Mouse (Mus musculus) testis, adult 2 months (tissue): ENCODE measurements at regions not wholly inside any gene's neighbourhood (a gene's known extent, or its start where the extent isn't known, plus 50 kb on each side); places are given as distances from the start of the nearest gene placed in this dataset.

Experiments used
- H3K27ac ChIP-seq: fragments of 200-500 bp; 2 replicates; pipeline ENCODE4 v1.5.1; 2012; ENCODE audit warnings: low read depth, low read length; ENCODE audit not compliant: control insufficient read depth, insufficient read depth
- H3K27me3 ChIP-seq: fragments of 200-500 bp; 2 replicates; pipeline ENCODE4 v1.6.1; 2012; ENCODE audit warnings: mild to moderate bottlenecking, low read length, moderate library complexity; ENCODE audit not compliant: control insufficient read depth, insufficient read depth
- H3K36me3 ChIP-seq: fragments of 200-500 bp; 2 replicates; pipeline ENCODE4 v1.6.1; 2012; ENCODE audit warnings: mild to moderate bottlenecking, low read length; ENCODE audit not compliant: control insufficient read depth, insufficient read depth
- H3K4me1 ChIP-seq: fragments of 200-500 bp; 2 replicates; pipeline ENCODE4 v1.6.1; 2012; ENCODE audit warnings: low read length; ENCODE audit not compliant: control insufficient read depth, insufficient read depth
- H3K4me3 ChIP-seq: fragments of 200-500 bp; 2 replicates; pipeline ENCODE4 v1.5.1; 2012; ENCODE audit warnings: low read depth, mild to moderate bottlenecking, low read length, moderate library complexity, mixed read lengths; ENCODE audit not compliant: control insufficient read depth
- CTCF ChIP-seq: fragments of 200-500 bp; IDR thresholded peaks from 2 replicates; pipeline ENCODE4 v1.5.1; 2012; ENCODE audit warnings: low read depth, mild to moderate bottlenecking, inconsistent platforms, low read length, moderate library complexity; ENCODE audit not compliant: control insufficient read depth, insufficient read depth, insufficient replicate concordance
- POLR2A ChIP-seq: fragments of 200-500 bp; IDR thresholded peaks from 2 replicates; pipeline ENCODE4 v1.6.1; 2012; ENCODE audit warnings: low read depth, mild to moderate bottlenecking, inconsistent platforms, low read length, moderate library complexity; ENCODE audit not compliant: control insufficient read depth

DNA sequence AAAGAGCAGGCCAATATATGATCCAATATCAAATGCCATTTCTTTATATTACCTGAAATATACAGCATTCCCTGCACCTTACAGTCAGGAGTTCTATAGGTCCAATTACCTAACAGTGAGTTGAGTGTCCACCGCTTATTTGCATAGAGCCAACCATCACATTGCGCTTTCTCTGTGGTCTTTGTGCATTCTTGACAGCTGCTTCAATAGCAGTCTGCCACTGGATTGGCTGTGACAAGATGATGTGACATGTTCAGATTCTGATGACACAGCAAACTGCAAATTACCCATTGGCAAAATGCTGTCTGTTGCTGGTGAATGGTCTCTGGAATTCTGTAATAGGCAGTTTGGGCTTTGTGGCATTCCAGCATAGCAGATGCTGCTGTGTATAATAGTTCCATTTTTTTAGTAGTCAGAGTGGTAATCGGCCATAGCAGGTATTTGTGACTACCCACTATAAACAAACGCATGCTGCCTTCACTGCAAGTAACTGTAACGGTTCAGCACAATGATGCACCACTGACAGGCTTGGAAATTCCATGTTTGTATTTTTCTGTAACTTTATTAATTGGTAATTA lies 253.8 kb downstream of the Cxxc4 start:
- H3K4me1 ChIP-seq: no peaks in the 10 kb centered on the region
- no peaks in the 10 kb centered on the region for H3K36me3 ChIP-seq

GRCm38 (mm10) chr3:134509702-134510101 lies 273.4 kb downstream of the Cxxc4 start:
- TF ChIP-seq CTCF (no peak), POLR2A (no peak)
- H3K36me3 ChIP-seq: no peaks in the 10 kb centered on the region
- no peaks in the 10 kb centered on the region for H3K27me3 ChIP-seq
- no peak overlapping the region for H3K4me3 ChIP-seq
- H3K27ac ChIP-seq: no peak overlapping the region
- no peaks in the 10 kb centered on the region for H3K4me1 ChIP-seq

More for the DNA sequence above, 253.8 kb downstream of the Cxxc4 start:
- Histone ChIP-seq H3K27me3 (no peaks in the 10 kb centered on the region), H3K4me3 (no peak overlapping the region), H3K27ac (no peak overlapping the region)
- TF ChIP-seq CTCF: no peak
- no peak for TF ChIP-seq POLR2A

- TF ChIP-seq POLR2A (no peak), CTCF (no peak)
- Histone ChIP-seq H3K36me3 (no peaks in the 10 kb centered on the region), H3K27me3 (no peaks in the 10 kb centered on the region), H3K27ac (no peak overlapping the region), H3K4me3 (no peak overlapping the region), H3K4me1 (no peaks in the 10 kb centered on the region)
Observed at GRCm38 (mm10) chr3:134525795-134526194, 289.5 kb downstream of the Cxxc4 start.

- no peaks in the 10 kb centered on the region for H3K36me3 ChIP-seq
- H3K27me3 ChIP-seq: no peaks in the 10 kb centered on the region
- TF ChIP-seq POLR2A (no peak), CTCF (no peak)
- H3K4me3 ChIP-seq: no peak overlapping the region
- H3K4me1 ChIP-seq: no peaks in the 10 kb centered on the region
- H3K27ac ChIP-seq: no peak overlapping the region
Observed at GRCm38 (mm10) chr3:134560144-134560543, 268.7 kb upstream of the Tacr3 start.

- no peak overlapping the region for H3K4me3 ChIP-seq
- H3K27ac ChIP-seq: no peak overlapping the region
- H3K36me3 ChIP-seq: no peaks in the 10 kb centered on the region
- H3K27me3 ChIP-seq: no peaks in the 10 kb centered on the region
- H3K4me1 ChIP-seq: no peaks in the 10 kb centered on the region
- TF ChIP-seq POLR2A (no peak), CTCF (no peak)
Observed at GRCm38 (mm10) chr3:134578759-134579158, 250.0 kb upstream of the Tacr3 start.

DNA sequence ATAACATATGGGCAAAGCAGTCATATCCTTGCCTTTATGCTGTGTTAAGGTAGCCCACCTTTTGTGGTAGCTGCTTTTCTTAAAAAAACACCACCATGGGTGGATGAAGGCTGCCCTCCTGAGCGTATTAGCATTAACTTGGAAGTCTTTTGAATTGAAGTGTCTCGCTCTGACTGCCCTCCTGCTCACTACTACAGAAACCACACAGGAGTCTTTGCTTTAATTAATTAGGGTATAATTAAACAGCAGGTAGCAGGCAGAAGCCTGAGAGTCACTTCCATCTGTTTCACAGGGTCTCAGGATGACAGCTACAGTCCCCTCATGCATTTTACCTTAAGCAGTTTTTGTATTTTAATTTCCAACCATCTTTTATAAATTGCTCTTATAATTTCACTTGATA lies 240.2 kb upstream of the Tacr3 start:
- Histone ChIP-seq H3K36me3 (no peaks in the 10 kb centered on the region), H3K27ac (no peak overlapping the region), H3K4me3 (no peak overlapping the region), H3K4me1 (no peaks in the 10 kb centered on the region), H3K27me3 (no peaks in the 10 kb centered on the region)
- TF ChIP-seq POLR2A: no peak
- TF ChIP-seq CTCF: no peak

GRCm38 (mm10) chr3:134602919-134603318 lies 225.9 kb upstream of the Tacr3 start:
- H3K36me3 ChIP-seq: no peaks in the 10 kb centered on the region
- TF ChIP-seq CTCF (no peak), POLR2A (no peak)
- no peak overlapping the region for H3K27ac ChIP-seq
- H3K27me3 ChIP-seq: no peaks in the 10 kb centered on the region
- H3K4me3 ChIP-seq: no peak overlapping the region
- H3K4me1 ChIP-seq: no peaks in the 10 kb centered on the region

GRCm38 (mm10) chr3:134605356-134605771 lies 223.4 kb upstream of the Tacr3 start:
- H3K27me3 ChIP-seq: no peaks in the 10 kb centered on the region
- no peak overlapping the region for H3K4me3 ChIP-seq
- H3K4me1 ChIP-seq: no peaks in the 10 kb centered on the region
- H3K27ac ChIP-seq: no peak overlapping the region
- TF ChIP-seq POLR2A (no peak), CTCF (no peak)
- no peaks in the 10 kb centered on the region for H3K36me3 ChIP-seq
